Comparison of ENCODE assay signal across 11 mouse cellular contexts in genomic region chr6:120191396-120192170, GRCm38 (mm10).
DNase-seq lines count a peak whose midpoint lies in the region; ATAC-seq and TF ChIP-seq lines count a peak whose summit lies in the region.
"Had no signal": no experiment of that assay in that cellular context is flagged by ENCODE, and none has a peak within 500 bp of the region (broad histone marks: within the 10 kb centered on the region; RNA-seq: fewer than 3 reads in every experiment).

No protein-coding gene starts in this region.

- H3K36me3 ChIP-seq in lung, postnatal 0 days (ENCODE audit: insufficient read depth, low read length) = no peaks in the 10 kb centered on the region
- no peaks in the 10 kb centered on the region for H3K36me3 ChIP-seq in forebrain, embryonic 13.5 days (ENCODE audit: poor library complexity, severe bottlenecking)
- no peaks in the 10 kb centered on the region for H3K36me3 ChIP-seq in stomach, embryonic 16.5 days (ENCODE audit: control insufficient read depth, insufficient read depth, low read length)
- H3K36me3 ChIP-seq: limb, embryonic 12.5 days had no signal

- no peaks in the 10 kb centered on the region for H3K9me3 ChIP-seq in lung, postnatal 0 days (ENCODE audit: low read length)
- H3K9me3 ChIP-seq in forebrain, embryonic 13.5 days (replicated peaks) = no peaks in the 10 kb centered on the region
- no peaks in the 10 kb centered on the region for H3K9me3 ChIP-seq in stomach, embryonic 16.5 days (replicated peaks; ENCODE audit: control insufficient read depth, low read length)
- H3K9me3 ChIP-seq: limb, embryonic 12.5 days had no signal

- no peaks in the 10 kb centered on the region for H3K27me3 ChIP-seq in lung, postnatal 0 days (replicated peaks; ENCODE audit: insufficient read depth, low read length)
- peaks cover 14% of the 10 kb centered on the region for H3K27me3 ChIP-seq in forebrain, embryonic 13.5 days
- no peaks in the 10 kb centered on the region for H3K27me3 ChIP-seq in stomach, embryonic 16.5 days (ENCODE audit: control insufficient read depth, insufficient read depth, low read length)

- H3K4me2 ChIP-seq in lung, postnatal 0 days (replicated peaks; ENCODE audit: low read depth, low read length) = peak overlapping the region; percentile 40; the same call in 1 of the 2 replicates
- H3K4me2 ChIP-seq in forebrain, embryonic 13.5 days = peak overlapping the region; percentile 9; the same call in 1 of the 2 replicates
- peak overlapping the region; percentile 25; the same call in 1 of the 2 replicates for H3K4me2 ChIP-seq in stomach, embryonic 16.5 days (ENCODE audit: low read depth, low read length)

- H3K27ac ChIP-seq in gastrocnemius, adult 2 months = peak overlapping the region; percentile 87
- H3K27ac ChIP-seq in lung, postnatal 0 days (ENCODE audit: low read length) = peak overlapping the region; percentile 68
- H3K27ac ChIP-seq in forebrain, embryonic 13.5 days = no peak overlapping the region
- peak overlapping the region; percentile 21; the same call in 1 of the 2 replicates for H3K27ac ChIP-seq in stomach, embryonic 16.5 days (ENCODE audit: low read length)
- H3K27ac ChIP-seq: limb, embryonic 12.5 days had no signal

- 66% methylated on average over 7 of the region's 7 CpGs for WGBS in lung, postnatal 0 days
- 64% methylated on average over 7 of the region's 7 CpGs for WGBS in lung, adult 2 months
- 52% methylated on average over 7 of the region's 7 CpGs for WGBS in forebrain, embryonic 13.5 days
- WGBS in stomach, embryonic 16.5 days = 56% methylated on average over 7 of the region's 7 CpGs

- peak; percentile 75 for TF ChIP-seq EP300 in lung, postnatal 0 days (IDR thresholded peaks at IDR 0.05)

- no peak overlapping the region for H3K9ac ChIP-seq in lung, postnatal 0 days (replicated peaks; ENCODE audit: low read depth)
- no peak overlapping the region for H3K9ac ChIP-seq in forebrain, embryonic 13.5 days
- H3K9ac ChIP-seq in stomach, embryonic 16.5 days (ENCODE audit: low read length) = no peak overlapping the region; the same call in 1 of the 2 replicates
- H3K9ac ChIP-seq: limb, embryonic 12.5 days had no signal

- no peak for DNase-seq in gastrocnemius, adult 2 months
- DNase-seq in gastrocnemius, postnatal 10 days = no peak
- no peak for DNase-seq in lung, postnatal 0 days (ENCODE audit: low spot score)
- no peak for DNase-seq in lung, adult 2 months
- no peak for DNase-seq in embryo, embryonic 10.5 days (ENCODE audit: low spot score)
- no peak for DNase-seq in urinary bladder, adult 18-20 months (ENCODE audit: low spot score in 2 of 2)

- intact Hi-C loops in gastrocnemius, adult 2 months (cut with DNase I) = loop anchor here (2.0 kb wide), 1 partner anchor 81 kb away; no protein-coding TSS in a partner anchor

- TF ChIP-seq POLR2A in lung, adult 2 months (IDR thresholded peaks at IDR 0.05; ENCODE audit: borderline replicate concordance, extremely low read depth, low read depth, low read length) = no peak

- H3K4me3 ChIP-seq in gastrocnemius, adult 2 months = peak overlapping the region; percentile 33; the same call in 1 of the 2 replicates
- no peak overlapping the region for H3K4me3 ChIP-seq in lung, postnatal 0 days (ENCODE audit: low read depth, low read length)
- H3K4me3 ChIP-seq in lung, adult 2 months (replicated peaks; ENCODE audit: extremely low read depth, low read depth, low read length) = no peak overlapping the region
- no peak overlapping the region for H3K4me3 ChIP-seq in forebrain, embryonic 13.5 days
- H3K4me3 ChIP-seq in stomach, embryonic 16.5 days (replicated peaks; ENCODE audit: low read length) = no peak overlapping the region
- H3K4me3 ChIP-seq: limb, embryonic 12.5 days had no signal

- no peak for ATAC-seq in lung, postnatal 0 days
- ATAC-seq in forebrain, embryonic 13.5 days = no peak
- no peak for ATAC-seq in stomach, embryonic 16.5 days (ENCODE audit: insufficient read depth, low FRiP score)
- ATAC-seq: activated CD4-positive, CD25-positive, alpha-beta regulatory T cell, adult 4 months; midbrain, embryonic 16.5 days had no signal

- peaks cover 37% of the 10 kb centered on the region for H3K4me1 ChIP-seq in lung, postnatal 0 days (ENCODE audit: insufficient read depth, low read depth, low read length)
- peaks cover 18% of the 10 kb centered on the region for H3K4me1 ChIP-seq in lung, adult 2 months (ENCODE audit: control insufficient read depth, insufficient read depth, low read length)
- peaks cover 22% of the 10 kb centered on the region for H3K4me1 ChIP-seq in forebrain, embryonic 13.5 days
- peaks cover 11% of the 10 kb centered on the region for H3K4me1 ChIP-seq in stomach, embryonic 16.5 days (ENCODE audit: control insufficient read depth, insufficient read depth, low read length)

- TF ChIP-seq CTCF in gastrocnemius, adult 2 months (IDR thresholded peaks at IDR 0.05) = no peak
- no peak for TF ChIP-seq CTCF in lung, postnatal 0 days (IDR thresholded peaks at IDR 0.05)
- no peak for TF ChIP-seq CTCF in lung, adult 2 months (IDR thresholded peaks at IDR 0.05; ENCODE audit: insufficient read depth, low read length)
